In genomic region chrX:99141900-99142299, GRCm38 (mm10) we compare ENCODE assay signal across 11 mouse cellular contexts. TPM values are rescaled to one million over a fixed set of nuclear protein-coding genes. Genes with fewer than 3 reads are reported as not detected.
DNase-seq lines count a peak whose midpoint lies in the region; ATAC-seq lines count a peak whose summit lies in the region.
"Had no signal": no experiment of that assay in that cellular context is flagged by ENCODE, and none has a peak within 500 bp of the region (broad histone marks: within the 10 kb centered on the region; RNA-seq: fewer than 3 reads in every experiment).

No protein-coding gene starts in this region.

- H3K9me3 ChIP-seq in kidney, embryonic 14.5 days (ENCODE audit: control insufficient read depth, low read length), result no peaks in the 10 kb centered on the region
- no peaks in the 10 kb centered on the region for H3K9me3 ChIP-seq in embryonic facial prominence, embryonic 12.5 days
- H3K9me3 ChIP-seq in hindbrain, embryonic 11.5 days (ENCODE audit: control insufficient read depth, low read length), result no peaks in the 10 kb centered on the region
- H3K9me3 ChIP-seq in midbrain, embryonic 15.5 days, result no peaks in the 10 kb centered on the region
- H3K9me3 ChIP-seq: heart, embryonic 15.5 days had no signal

- H3K4me1 ChIP-seq in kidney, embryonic 14.5 days (ENCODE audit: control insufficient read depth, insufficient read depth, low read length), result peaks cover 16% of the 10 kb centered on the region; the same call in 1 of the 2 replicates
- H3K4me1 ChIP-seq in embryonic facial prominence, embryonic 12.5 days, result peaks cover 33% of the 10 kb centered on the region
- H3K4me1 ChIP-seq in hindbrain, embryonic 11.5 days (replicated peaks; ENCODE audit: control insufficient read depth, insufficient read depth, low read length), result peaks cover 3% of the 10 kb centered on the region
- H3K4me1 ChIP-seq in midbrain, embryonic 15.5 days, result peaks cover 31% of the 10 kb centered on the region

- no peaks in the 10 kb centered on the region for H3K27me3 ChIP-seq in kidney, embryonic 14.5 days (ENCODE audit: control insufficient read depth, insufficient read depth, low read length)
- 0 out of 2 replicates have a peak, but pooled peaks cover 12% of the 10 kb centered on the region for H3K27me3 ChIP-seq in embryonic facial prominence, embryonic 12.5 days
- H3K27me3 ChIP-seq in hindbrain, embryonic 11.5 days (ENCODE audit: control insufficient read depth, insufficient read depth, low read length), result no peaks in the 10 kb centered on the region
- no peaks in the 10 kb centered on the region for H3K27me3 ChIP-seq in midbrain, embryonic 15.5 days (replicated peaks)
- H3K27me3 ChIP-seq: heart, embryonic 15.5 days had no signal

- no peak for DNase-seq in kidney, adult 11 months
- peak; percentile 22 for DNase-seq in hindbrain, embryonic 11.5 days (ENCODE audit: low spot score)
- DNase-seq in MN1 (ENCODE audit: low spot score), result no peak
- DNase-seq in right cerebral cortex, postnatal 36 days (ENCODE audit: low spot score in 2 of 2), result no peak
- no peak for DNase-seq in adrenal gland, adult 8-10 months
- DNase-seq: B cell, adult 2 months; gastrocnemius, adult 2 months had no signal

- H3K9ac ChIP-seq in kidney, embryonic 14.5 days (ENCODE audit: low read depth, low read length), result no peak overlapping the region
- H3K9ac ChIP-seq in embryonic facial prominence, embryonic 12.5 days, result no peak overlapping the region
- H3K9ac ChIP-seq in hindbrain, embryonic 11.5 days (ENCODE audit: low read depth, low read length), result no peak overlapping the region
- no peak overlapping the region for H3K9ac ChIP-seq in midbrain, embryonic 15.5 days
- H3K9ac ChIP-seq: heart, embryonic 15.5 days had no signal

- ATAC-seq in kidney, embryonic 14.5 days (ENCODE audit: low FRiP score, low TSS enrichment), result no peak
- no peak for ATAC-seq in embryonic facial prominence, embryonic 12.5 days (ENCODE audit: insufficient number of reproducible peaks, insufficient read depth, low FRiP score, low TSS enrichment)
- 0 out of 2 replicates have a peak, but pooled peaks have one; percentile 41 for ATAC-seq in hindbrain, embryonic 11.5 days (ENCODE audit: low FRiP score)
- ATAC-seq in midbrain, embryonic 15.5 days (replicated peaks), result no peak

- no peak overlapping the region for H3K4me3 ChIP-seq in kidney, embryonic 14.5 days (ENCODE audit: low read length)
- H3K4me3 ChIP-seq in embryonic facial prominence, embryonic 12.5 days, result 0 out of 2 replicates have a peak overlapping the region, but pooled peaks have one; percentile 4
- H3K4me3 ChIP-seq in hindbrain, embryonic 11.5 days (ENCODE audit: low read depth, low read length), result no peak overlapping the region
- H3K4me3 ChIP-seq in midbrain, embryonic 15.5 days, result no peak overlapping the region
- H3K4me3 ChIP-seq: heart, embryonic 15.5 days had no signal

- H3K4me2 ChIP-seq in kidney, embryonic 14.5 days (replicated peaks; ENCODE audit: low read depth, low read length), result peak overlapping the region; percentile 68
- H3K4me2 ChIP-seq in embryonic facial prominence, embryonic 12.5 days (replicated peaks), result peak overlapping the region; percentile 64
- peak overlapping the region; percentile 70 for H3K4me2 ChIP-seq in hindbrain, embryonic 11.5 days (replicated peaks; ENCODE audit: low read depth, low read length)
- H3K4me2 ChIP-seq in midbrain, embryonic 15.5 days, result peak overlapping the region; percentile 69

- no peak overlapping the region for H3K27ac ChIP-seq in kidney, embryonic 14.5 days (ENCODE audit: low read depth, low read length)
- no peak overlapping the region for H3K27ac ChIP-seq in embryonic facial prominence, embryonic 12.5 days
- H3K27ac ChIP-seq in hindbrain, embryonic 11.5 days (ENCODE audit: low read depth, low read length), result peak overlapping the region; percentile 47; the same call in 1 of the 2 replicates
- H3K27ac ChIP-seq in midbrain, embryonic 15.5 days, result no peak overlapping the region
- H3K27ac ChIP-seq: gastrocnemius, adult 2 months; heart, embryonic 15.5 days had no signal

- H3K36me3 ChIP-seq in kidney, embryonic 14.5 days (ENCODE audit: control insufficient read depth, insufficient read depth, low read length), result peaks cover 19% of the 10 kb centered on the region; the same call in 1 of the 2 replicates
- peaks cover 15% of the 10 kb centered on the region for H3K36me3 ChIP-seq in embryonic facial prominence, embryonic 12.5 days
- H3K36me3 ChIP-seq in hindbrain, embryonic 11.5 days (ENCODE audit: control insufficient read depth, insufficient read depth, low read length), result 0 out of 2 replicates have a peak, but pooled peaks cover 2% of the 10 kb centered on the region
- H3K36me3 ChIP-seq in midbrain, embryonic 15.5 days (replicated peaks), result no peaks in the 10 kb centered on the region

RNA-seq across cellular contexts. Expression of gene Efnb1, which starts 6.0 kb away (rescaled TPM):
- polyA plus RNA-seq in kidney, embryonic 14.5 days (2014; fragmentation: Nextera tagmentation; extraction: Ambion mirVana), result 45.0 and 59.4 TPM in 2 replicates
- polyA plus RNA-seq in embryonic facial prominence, embryonic 12.5 days (2016; fragmentation: Nextera tagmentation; extraction: Ambion mirVana), result 71.1 and 73.6 TPM in 2 replicates
- polyA plus RNA-seq in hindbrain, embryonic 11.5 days (2014; fragmentation: Nextera tagmentation; extraction: Ambion mirVana), result 35.5 and 37.8 TPM in 2 replicates
- 25.6 and 31.9 TPM in 2 replicates for polyA plus RNA-seq in midbrain, embryonic 15.5 days (2015; fragmentation: Nextera tagmentation; extraction: Ambion mirVana)
- 10 to 100 TPM; 58.4 to 80.1 (median 64.8) TPM for total RNA-seq in adrenal gland, adult 8-10 months (2022)
